Mouse (Mus musculus) G1E (cell line): ENCODE data around the gene Commd1. TPM values are rescaled to one million over a fixed set of nuclear protein-coding genes. Genes with fewer than 3 reads are reported as not detected.

Experiments used
- ATAC-seq: 2 replicates; pipeline ENCODE4 v1.8.0; 2016; ENCODE audit warnings: mild to moderate bottlenecking; ENCODE audit not compliant: insufficient number of reproducible peaks, poor library complexity, low FRiP score, severe bottlenecking; ENCODE audit errors: extremely low read depth
- DNase-seq: peaks from one replicate; pipeline ENCODE4 v3.0.0; 2012; ENCODE audit warnings: low spot score
- H3K27me3 ChIP-seq: 2 replicates; pipeline ENCODE4 v1.6.1; 2012; ENCODE audit warnings: mild to moderate bottlenecking, low read length, inconsistent platforms; ENCODE audit not compliant: insufficient read depth
- H3K36me3 ChIP-seq: replicated peaks from 2 replicates; pipeline ENCODE3; 2012; ENCODE audit warnings: mild to moderate bottlenecking, inconsistent platforms
- H3K4me1 ChIP-seq: 2 replicates; pipeline ENCODE4 v1.6.1; 2012; ENCODE audit warnings: low read depth, low read length, inconsistent platforms, mixed read lengths; ENCODE audit not compliant: insufficient read depth
- H3K4me3 ChIP-seq: 2 replicates; pipeline ENCODE4 v1.5.1; 2012; ENCODE audit warnings: low read depth, mild to moderate bottlenecking, inconsistent platforms, low read length, moderate library complexity, mixed read lengths
- H3K9me3 ChIP-seq: replicated peaks from 2 replicates; pipeline ENCODE4 v1.6.1; 2012; ENCODE audit warnings: inconsistent platforms
- CTCF ChIP-seq: IDR thresholded peaks from 2 replicates; pipeline ENCODE4 v1.5.1; 2012; ENCODE audit warnings: low read depth, low read length, inconsistent platforms, mixed read lengths
- GATA1 ChIP-seq: IDR thresholded peaks from 2 replicates; pipeline ENCODE4 v1.6.1; 2012; ENCODE audit warnings: borderline replicate concordance, low read length, inconsistent platforms, mixed read lengths
- GATA2 ChIP-seq: IDR thresholded peaks from 2 replicates; pipeline ENCODE4 v1.6.1; 2012; ENCODE audit warnings: low read depth, low read length, inconsistent platforms, borderline replicate concordance
- POLR2AphosphoS5 ChIP-seq: IDR thresholded peaks from 2 replicates; pipeline ENCODE4 v1.6.1; 2012; ENCODE audit warnings: low read depth, low read length, inconsistent platforms; ENCODE audit not compliant: insufficient replicate concordance
- TAL1 ChIP-seq: conservative IDR thresholded peaks from 2 replicates; pipeline ENCODE4 v1.6.1; 2012; ENCODE audit warnings: low read depth, low read length, inconsistent platforms, mixed read lengths
- polyA plus RNA-seq: library from polyadenylated mRNA; stranded (reverse); fragments of >175 nt; gene quantifications from 2 replicates; pipeline ENCODE4 v1.2.3, GENCODE M21; 2012
- total RNA-seq, 2 experiments: library from RNA; stranded (forward) in 1 of 2; stranded (reverse) in 1 of 2; fragments of 200-1000 nt in 1 of 2; fragments of >200 nt in 1 of 2; fragmentation: Nextera tagmentation in 1 of 2; gene quantifications; 2 replicates each; pipeline ENCODE4 v1.2.3; 2014 to 2017

The Commd1 gene
- total and polyA plus RNA-seq, 3 experiments, result 34.1 to 93.9 (median 74.4) TPM

DNA sequence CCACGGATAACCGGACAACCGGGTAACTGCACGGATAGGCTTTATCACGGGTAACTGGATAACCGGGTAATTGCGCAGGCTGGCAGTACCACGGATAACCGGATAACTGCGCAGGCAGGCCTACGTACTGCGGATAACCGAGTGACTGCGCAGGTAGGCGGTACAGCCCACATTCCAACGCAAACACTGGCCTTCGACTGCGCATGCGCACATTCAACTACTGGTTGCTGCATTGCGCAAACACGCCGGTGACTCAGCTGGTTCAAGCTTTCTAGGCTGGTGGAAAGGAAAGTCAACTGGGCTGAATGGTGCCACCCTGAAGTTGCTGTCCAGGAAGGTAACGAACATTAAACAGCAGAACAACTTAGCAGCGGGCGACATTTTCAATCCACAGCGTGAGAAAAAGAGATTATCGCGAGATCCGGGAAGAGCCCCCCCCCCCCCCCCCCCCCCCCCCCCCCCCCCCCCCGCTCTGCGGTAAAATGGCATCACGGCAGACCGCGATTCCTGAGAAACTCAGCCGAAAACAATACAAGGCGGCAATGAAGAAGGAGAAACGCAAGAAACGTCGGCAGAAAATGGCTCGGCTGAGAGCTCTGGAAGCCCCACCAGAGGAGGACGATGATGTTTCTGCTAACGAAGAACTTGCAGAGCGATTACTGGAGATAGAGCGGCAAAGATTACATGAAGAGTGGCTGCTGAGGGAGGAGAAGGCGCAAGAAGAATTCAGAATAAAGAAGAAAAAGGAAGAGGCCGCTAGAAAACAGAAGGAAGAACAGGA is 9.2 kb downstream of the Commd1 start:
- Histone ChIP-seq H3K27me3 (no peaks in the 10 kb centered on the region), H3K36me3 (peaks cover 50% of the 10 kb centered on the region), H3K4me1 (peaks cover 29% of the 10 kb centered on the region), H3K9me3 (peaks cover 12% of the 10 kb centered on the region), H3K4me3 (peak overlapping the region; percentile 76)
- no peak for DNase-seq
- peak; percentile 32; the same call in 1 of the 2 replicates for ATAC-seq
- TF ChIP-seq GATA2 (no peak), TAL1 (no peak), GATA1 (no peak), POLR2AphosphoS5 (no peak), CTCF (no peak)

DNA sequence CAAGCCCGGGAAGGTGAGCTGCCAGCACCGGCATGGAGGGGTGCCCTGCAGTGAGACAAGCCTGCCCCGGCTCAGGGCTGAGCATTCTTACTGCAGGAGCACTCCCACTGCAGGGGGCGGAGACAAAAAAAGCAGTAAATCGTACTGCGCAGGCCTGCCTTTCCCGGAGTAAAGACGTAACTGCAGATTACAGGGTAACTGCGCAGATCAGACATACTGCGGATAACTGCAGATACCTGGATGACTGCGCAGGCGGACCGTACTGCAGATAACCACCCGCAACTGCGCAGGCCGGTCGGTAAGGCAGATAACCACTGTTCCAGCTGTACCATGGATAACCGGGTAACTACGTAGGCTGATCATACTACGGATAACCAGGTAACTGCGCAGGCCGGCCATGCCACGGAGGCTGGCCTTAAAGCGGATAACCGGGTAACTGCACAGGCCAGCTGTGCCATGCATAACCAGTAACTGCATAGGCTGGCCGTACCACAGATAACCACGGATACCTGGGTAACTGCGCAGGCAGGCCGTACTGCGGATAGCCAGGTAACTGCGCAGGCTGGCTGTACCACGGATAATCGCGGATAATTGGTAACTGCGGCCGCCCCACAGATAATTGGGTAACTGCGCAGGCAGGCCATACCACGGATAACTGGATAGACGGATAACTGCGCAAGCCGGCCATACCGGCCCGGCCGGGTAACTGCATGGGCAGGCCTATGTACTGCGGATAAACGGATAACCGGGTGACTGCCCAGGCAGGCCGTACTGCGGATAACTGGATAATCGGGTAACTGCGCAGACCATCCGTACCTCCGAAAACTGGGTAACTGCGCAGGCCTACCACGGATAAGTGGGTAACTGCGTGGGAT is 10.1 kb downstream of the Commd1 start, which contains the start of gene Zrsr1:
TSS of gene Zrsr1 (plus strand) at position 171 of the 875 bp plus-strand sequence.
- H3K27me3 ChIP-seq, result no peaks in the 10 kb centered on the region
- TF ChIP-seq GATA1 (no peak), TAL1 (no peak; the same call in 1 of the 2 replicates), GATA2 (no peak), CTCF (no peak), POLR2AphosphoS5 (no peak)
- peak within 1 kb of the TSS; percentile 76 for H3K4me3 ChIP-seq
- peaks cover 27% of the 10 kb centered on the region for H3K4me1 ChIP-seq
- peaks cover 47% of the 10 kb centered on the region for H3K36me3 ChIP-seq
- DNase-seq (peak; percentile 44), ATAC-seq (peak; percentile 72)
- H3K9me3 ChIP-seq, result peaks cover 12% of the 10 kb centered on the region

DNA sequence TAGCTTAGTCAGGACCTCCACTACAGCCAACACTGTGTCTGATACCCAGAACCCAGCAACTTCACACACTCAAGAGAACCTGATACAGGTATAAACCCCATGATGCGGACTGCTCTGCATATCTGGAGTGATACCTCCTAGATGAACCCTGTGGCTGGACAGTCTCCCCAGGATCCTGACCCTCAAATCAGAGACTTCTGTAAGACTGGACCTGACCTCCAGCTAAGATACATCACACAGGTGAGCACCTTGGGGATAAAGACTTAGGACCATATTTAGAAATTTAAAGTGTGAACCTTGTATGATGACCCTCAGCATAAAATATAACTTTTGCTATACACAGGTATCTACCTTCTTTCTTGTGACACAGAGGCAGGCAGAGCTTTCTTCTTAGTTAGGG is 11.6 kb downstream of the Commd1 start:
- no peak for TF ChIP-seq GATA1
- no peak for TF ChIP-seq GATA2
- TF ChIP-seq POLR2AphosphoS5, result no peak
- no peak for TF ChIP-seq CTCF
- no peak for TF ChIP-seq TAL1
- no peak for ATAC-seq
- peaks cover 40% of the 10 kb centered on the region for H3K36me3 ChIP-seq
- no peak overlapping the region for H3K4me3 ChIP-seq
- H3K9me3 ChIP-seq, result peaks cover 12% of the 10 kb centered on the region
- peaks cover 21% of the 10 kb centered on the region for H3K4me1 ChIP-seq
- no peaks in the 10 kb centered on the region for H3K27me3 ChIP-seq
- DNase-seq, result no peak

GRCm38 (mm10) chr11:22969486-22969885 is 12.7 kb downstream of the Commd1 start:
- TF ChIP-seq CTCF (peak; percentile 53), GATA1 (no peak), GATA2 (no peak)
- H3K36me3 ChIP-seq, result peaks cover 38% of the 10 kb centered on the region

GRCm38 (mm10) chr11:22965503-22965902 is 16.7 kb downstream of the Commd1 start:
- H3K27me3 ChIP-seq, result no peaks in the 10 kb centered on the region
- DNase-seq (no peak), ATAC-seq (peak; percentile 84)
- peaks cover 3% of the 10 kb centered on the region for H3K4me1 ChIP-seq
- peaks cover 21% of the 10 kb centered on the region for H3K36me3 ChIP-seq
- no peaks in the 10 kb centered on the region for H3K9me3 ChIP-seq
- no peak for TF ChIP-seq TAL1
- no peak for TF ChIP-seq GATA1
- no peak for TF ChIP-seq GATA2
- no peak for TF ChIP-seq POLR2AphosphoS5
- TF ChIP-seq CTCF, result no peak
- H3K4me3 ChIP-seq, result no peak overlapping the region

More at GRCm38 (mm10) chr11:22969486-22969885, 12.7 kb downstream of the Commd1 start:
- ATAC-seq (no peak), DNase-seq (no peak)
- peaks cover 12% of the 10 kb centered on the region for H3K9me3 ChIP-seq
- no peak overlapping the region for H3K4me3 ChIP-seq
- no peaks in the 10 kb centered on the region for H3K27me3 ChIP-seq
- peaks cover 21% of the 10 kb centered on the region for H3K4me1 ChIP-seq

DNA sequence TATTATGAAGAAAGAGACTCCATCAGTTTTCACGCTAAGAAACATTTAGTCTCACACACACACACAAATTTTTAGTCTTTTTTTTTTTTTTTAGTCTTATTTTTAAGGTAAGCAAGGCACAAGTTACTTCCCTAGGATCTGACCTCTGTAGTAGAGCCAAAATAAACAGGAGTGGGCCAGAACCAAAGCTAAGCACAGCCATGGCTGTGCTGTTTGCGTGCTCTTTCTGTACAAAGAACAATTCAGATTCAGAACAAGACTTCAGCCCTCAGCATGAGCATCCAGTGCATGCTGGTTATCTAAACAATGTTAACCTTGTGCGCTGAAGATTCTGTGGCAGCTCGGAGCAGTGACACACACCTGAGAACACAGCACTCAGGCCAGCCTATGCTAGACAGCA is 17.8 kb downstream of the Commd1 start:
- Histone ChIP-seq H3K27me3 (no peaks in the 10 kb centered on the region), H3K9me3 (no peaks in the 10 kb centered on the region), H3K36me3 (peaks cover 25% of the 10 kb centered on the region), H3K4me3 (no peak overlapping the region), H3K4me1 (peaks cover 3% of the 10 kb centered on the region)
- no peak for TF ChIP-seq TAL1
- TF ChIP-seq GATA1, result no peak
- TF ChIP-seq CTCF, result no peak
- no peak for TF ChIP-seq POLR2AphosphoS5
- no peak for TF ChIP-seq GATA2
- ATAC-seq (no peak), DNase-seq (no peak)
